Mouse (Mus musculus) adrenal gland, adult 18-20 months (tissue): ENCODE results near the gene Ramp3. TPM values are rescaled to one million over a fixed set of nuclear protein-coding genes. Genes with fewer than 3 reads are reported as not detected.

Experiments used
- DNase-seq, 2 experiments: peaks; one replicate each; pipeline ENCODE4 v3.0.0; 2021 to 2022; ENCODE audit warnings: low spot score in 2 of 2
- total RNA-seq, 2 experiments: library from RNA; stranded (reverse); gene quantifications; 1 replicate in 1 of 2; 2 replicates in 1 of 2; pipeline ENCODE4 v1.2.3; 2021

The Ramp3 gene
- total RNA-seq, 2 experiments from 2014 or later: 18.8 to 20.3 TPM

DNA sequence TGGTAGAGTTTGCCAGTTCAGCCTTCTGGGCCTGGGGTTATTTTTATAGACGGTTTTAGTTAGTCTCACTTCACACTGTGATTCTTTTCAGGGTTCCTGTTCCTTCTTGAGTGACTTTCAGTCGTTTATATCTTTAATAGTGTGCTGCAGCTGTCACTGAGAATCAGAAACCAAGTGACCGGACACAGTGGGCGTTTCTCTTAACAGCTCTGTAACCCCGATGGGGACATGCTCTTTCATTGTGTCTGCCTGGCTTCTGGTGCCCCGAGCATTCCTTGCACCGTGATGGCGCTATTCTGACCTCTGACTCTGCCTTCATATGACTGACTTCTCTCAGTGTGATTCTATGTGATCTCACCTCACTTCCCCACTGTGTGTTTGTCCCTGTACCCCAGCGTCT is 10.7 kb downstream of the Ramp3 start:
- DNase-seq: no peak

DNA sequence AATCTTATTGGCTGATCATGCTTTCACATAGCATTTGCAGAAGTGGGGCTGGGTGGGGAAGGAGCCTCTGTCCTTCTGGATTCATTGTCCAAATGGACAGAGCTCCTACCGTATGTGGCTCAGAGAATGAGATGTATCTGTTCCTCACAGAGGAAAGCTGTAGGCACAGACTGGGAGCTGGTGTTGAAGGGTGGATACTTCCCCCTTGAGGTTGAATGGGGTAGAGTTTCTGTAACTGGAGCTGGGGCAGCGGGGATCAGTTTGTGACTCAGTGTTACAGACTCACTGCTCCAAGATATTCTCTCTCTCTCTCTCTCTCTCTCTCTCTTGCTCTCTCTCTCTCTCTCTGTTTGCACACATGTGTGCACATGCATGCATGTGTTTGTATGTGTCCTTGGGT is 11.7 kb downstream of the Ramp3 start:
- DNase-seq: no peak

DNA sequence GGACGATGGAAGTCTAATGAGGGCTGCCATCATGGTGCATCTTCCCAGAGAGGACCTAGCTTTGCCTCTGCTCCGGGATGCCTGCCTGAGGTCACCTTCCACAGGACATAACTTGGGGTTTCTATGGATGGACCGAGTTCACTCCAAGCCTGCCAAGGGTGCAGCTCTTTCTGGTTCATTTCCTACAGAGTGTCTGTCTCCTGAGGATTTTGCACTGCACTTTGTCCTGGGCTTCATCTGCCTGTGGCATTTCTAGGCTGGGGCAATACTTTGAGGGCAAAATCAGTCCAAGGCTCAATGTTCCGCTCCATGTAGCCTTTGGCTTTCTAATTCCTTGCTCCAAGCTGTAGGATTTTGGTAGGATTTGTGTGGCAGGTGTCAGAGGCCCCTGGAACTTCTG is 12.5 kb downstream of the Ramp3 start:
- no peak for DNase-seq

DNA sequence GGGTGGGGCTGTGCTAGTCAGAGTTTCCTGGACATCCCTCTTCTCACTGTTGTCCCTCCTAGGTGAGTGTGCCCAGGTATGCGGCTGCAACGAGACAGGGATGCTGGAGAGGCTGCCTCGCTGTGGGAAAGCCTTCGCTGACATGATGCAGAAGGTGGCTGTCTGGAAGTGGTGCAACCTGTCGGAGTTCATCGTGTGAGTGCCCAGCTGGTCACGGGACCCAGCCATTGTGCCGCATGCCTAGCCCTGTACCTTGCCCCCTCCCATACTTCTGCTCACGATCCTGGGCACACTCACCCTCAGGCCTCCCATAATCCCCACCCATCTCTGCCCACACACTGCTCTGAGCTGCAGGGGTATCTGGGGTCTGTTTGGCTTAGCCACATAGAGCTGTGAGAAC is 16.4 kb downstream of the Ramp3 start:
- DNase-seq: no peak

DNA sequence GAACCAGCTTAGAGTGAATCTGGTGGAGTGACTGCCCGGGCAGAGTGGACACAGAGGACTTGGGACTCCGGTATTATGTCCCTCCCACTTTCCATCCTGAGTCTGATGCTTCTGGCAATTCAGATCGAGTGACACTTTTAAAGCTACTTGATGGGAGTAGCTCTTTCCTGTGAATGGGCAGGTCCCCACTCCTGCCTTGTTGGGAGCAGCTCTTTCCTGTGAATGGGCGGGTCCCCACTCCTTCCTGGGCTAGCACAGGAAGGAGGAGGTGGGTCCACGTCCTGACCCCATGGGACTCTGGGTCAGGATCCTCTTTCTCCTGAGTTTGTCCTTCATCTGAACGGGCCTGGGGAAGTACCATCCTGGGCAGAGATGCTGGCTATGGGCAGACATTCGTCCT is 17.1 kb downstream of the Ramp3 start:
- no peak for DNase-seq

- DNase-seq: no peak
These were observed 18.3 kb downstream of the Ramp3 start for GRCm38 (mm10) chr11:6676641-6677040.

DNA sequence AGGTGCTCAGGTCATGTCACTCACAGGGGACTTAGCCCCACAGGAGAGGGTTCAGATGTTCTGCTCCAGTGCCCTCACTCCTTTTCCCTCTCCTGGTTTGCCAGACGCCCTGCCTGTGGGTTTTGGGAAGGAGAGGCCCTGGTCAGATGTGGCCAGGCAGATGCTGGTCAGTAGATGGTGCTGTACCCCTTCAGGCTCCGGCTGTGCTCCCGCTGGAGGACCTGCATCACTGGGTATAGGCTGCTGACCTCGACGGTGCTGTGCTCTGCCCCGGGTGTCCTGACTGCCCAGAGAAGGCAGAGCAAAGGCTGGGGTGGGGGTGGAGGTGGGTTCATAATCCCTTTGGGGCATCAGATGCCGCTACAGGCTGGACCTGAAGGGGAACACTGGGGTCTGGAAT is 19.2 kb downstream of the Ramp3 start:
- DNase-seq: no peak

DNA sequence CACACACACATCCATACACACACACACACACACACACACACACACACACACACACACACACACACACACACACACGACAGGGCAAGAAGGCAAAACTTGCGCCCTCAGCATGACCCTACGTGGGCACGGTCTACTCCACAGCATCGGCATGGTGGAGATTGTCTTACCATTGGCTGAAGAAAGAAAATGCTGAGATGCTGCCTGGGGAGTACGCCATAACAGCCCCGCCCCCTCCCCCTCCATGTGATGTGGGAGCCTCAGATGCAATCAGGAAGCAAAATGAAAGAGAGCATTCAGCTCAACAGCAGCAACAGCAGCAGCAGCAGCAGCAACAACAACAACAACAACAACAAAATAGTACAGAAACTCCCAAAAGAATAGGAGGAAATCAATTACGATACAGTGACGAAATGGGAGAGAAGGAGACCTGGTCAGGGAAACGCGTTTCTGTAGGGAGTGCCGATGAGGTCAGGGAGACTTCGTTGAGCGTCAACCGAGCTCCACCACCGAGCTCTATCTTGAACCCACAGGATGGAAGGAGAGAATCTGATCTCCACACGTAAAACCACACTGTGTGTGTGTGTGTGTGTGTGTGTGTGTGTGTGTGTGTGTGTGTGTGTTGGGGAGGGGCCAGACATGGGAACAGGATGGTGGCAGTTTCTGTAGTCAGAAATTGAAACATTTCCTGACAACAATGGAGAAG is 21.5 kb downstream of the Ramp3 start:
- no peak for DNase-seq

- DNase-seq: peak; percentile 54 to 66
These were observed 22.1 kb downstream of the Ramp3 start for GRCm38 (mm10) chr11:6680397-6680818.

GRCm38 (mm10) chr11:6684741-6685140 is 26.4 kb downstream of the Ramp3 start:
- no peak for DNase-seq

DNA sequence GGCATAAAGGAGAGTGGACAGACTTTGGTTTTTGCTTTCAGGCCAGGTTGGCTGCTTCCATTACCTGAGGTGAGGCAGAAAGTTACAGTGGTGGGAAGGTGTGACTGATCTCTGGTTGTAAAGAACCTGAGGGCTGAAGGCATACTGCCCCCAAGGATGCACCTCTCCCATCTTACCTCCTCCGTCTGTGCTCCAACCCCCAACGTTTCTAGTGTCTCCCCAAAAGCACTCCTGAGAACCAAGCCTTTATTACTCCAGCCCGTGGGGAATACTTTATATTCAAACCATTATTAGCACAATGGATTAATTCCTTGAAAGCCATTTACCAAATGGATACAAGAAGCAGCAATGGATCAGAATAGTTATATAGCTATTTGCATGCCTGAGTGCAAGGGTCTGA is 30.6 kb downstream of the Ramp3 start:
- no peak for DNase-seq

DNA sequence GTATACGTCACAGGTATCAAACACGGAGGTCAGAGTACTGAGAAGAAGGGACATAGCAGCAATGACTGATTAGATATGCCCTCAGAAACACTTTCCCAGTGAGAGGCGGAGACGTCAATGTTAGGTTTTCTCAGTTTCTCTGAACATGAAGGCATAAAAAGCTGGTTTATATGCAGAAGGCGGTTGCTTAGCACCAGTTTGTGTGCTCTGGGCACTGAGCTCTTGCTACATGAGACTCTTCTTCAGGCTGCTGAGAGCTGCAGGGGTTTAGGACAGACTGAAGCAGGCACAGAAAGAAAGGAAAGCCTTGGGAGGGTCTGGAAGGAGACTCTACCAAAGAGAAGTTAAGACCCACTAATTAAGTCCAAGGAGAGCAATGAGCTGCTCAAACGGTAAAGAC is 34.0 kb downstream of the Ramp3 start:
- DNase-seq: no peak

GRCm38 (mm10) chr11:6694114-6694513 is 35.8 kb downstream of the Ramp3 start:
- DNase-seq: no peak

DNA sequence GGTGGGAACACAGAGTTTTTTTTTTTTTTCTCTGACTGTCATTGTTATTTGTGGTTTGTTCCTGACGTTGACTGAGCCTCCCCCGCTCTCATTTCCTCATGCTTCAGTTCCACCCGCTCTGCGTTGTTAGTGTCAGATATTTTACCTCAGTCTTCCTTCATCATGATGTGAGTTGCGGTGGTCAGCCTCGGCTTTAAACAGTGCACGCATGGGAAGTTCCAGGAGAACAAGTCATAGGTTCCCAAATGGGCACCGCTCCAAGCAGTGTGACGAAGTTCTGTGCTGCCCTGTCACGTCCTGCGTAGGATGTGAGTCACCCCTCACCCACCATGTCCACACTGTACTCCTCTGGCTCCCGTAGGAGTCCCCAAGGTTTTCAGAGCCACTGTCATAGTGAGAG is 36.9 kb downstream of the Ramp3 start:
- DNase-seq: peak; percentile 72 to 76

DNA sequence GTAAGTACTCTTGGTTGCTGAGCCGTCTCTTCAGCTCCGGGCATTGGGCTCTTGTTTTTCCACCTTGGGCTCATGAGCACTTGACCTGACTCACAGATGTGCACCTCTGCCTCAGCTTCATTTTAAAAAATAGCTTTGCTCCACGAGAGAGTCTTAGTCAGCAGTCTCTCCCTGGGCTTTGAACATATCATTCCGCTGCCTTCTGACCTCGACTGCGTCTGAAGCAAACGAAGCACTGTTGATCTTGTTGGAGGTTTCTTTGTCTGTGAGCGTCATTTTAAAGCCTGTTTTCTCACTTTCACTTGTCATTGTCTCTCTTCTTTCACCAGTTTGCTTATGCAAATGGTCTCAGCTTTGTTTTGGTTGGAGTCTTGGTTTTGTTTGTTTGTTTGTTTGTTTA is 38.2 kb downstream of the Ramp3 start:
- DNase-seq: no peak

DNA sequence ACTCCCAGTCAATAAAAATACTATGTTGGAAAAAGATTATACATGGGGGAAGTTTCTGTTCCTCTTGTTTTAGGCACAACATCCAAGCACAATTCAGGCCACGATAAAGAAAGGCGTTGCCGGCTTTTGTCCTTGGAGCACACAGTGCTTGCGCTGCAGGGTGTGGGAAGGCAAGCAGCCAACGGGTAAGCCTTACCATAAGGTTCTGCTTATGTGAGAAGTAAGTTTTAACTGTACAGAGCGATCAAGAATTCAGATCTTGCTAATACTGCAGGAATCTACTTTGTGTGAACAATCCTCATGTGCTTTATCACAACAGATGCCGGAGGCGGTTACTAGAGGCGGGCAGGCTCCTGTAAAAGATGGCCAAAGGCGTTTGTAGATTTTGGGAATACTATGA is 39.4 kb downstream of the Ramp3 start:
- DNase-seq: no peak

GRCm38 (mm10) chr11:6698281-6698680 is 40.0 kb downstream of the Ramp3 start:
- DNase-seq: no peak

GRCm38 (mm10) chr11:6702258-6702657 is 43.9 kb downstream of the Ramp3 start:
- no peak for DNase-seq

- no peak for DNase-seq
These were observed 46.5 kb downstream of the Ramp3 start for GRCm38 (mm10) chr11:6704851-6705250.

- DNase-seq: no peak
These were observed 47.2 kb downstream of the Ramp3 start for GRCm38 (mm10) chr11:6705516-6705915.

DNA sequence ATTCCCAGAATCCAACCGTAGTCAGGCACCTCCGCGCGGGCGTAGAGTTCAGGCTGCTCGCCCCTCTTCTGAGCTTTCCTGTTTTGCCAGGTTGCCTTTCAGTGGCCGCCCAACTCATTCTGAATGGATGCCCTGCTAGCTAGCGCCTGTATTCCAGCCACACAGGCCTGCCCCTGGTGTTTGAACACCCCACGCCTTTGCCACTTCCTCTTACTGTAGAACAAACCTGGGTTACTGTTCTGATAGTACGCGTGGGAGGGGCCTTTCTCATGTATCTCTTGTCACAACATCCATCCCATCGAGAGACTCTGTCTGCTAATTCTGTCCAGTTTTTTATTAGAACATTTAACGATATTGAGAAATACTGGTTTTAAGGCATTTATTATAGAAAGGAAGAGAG is 48.5 kb downstream of the Ramp3 start:
- DNase-seq: no peak

DNA sequence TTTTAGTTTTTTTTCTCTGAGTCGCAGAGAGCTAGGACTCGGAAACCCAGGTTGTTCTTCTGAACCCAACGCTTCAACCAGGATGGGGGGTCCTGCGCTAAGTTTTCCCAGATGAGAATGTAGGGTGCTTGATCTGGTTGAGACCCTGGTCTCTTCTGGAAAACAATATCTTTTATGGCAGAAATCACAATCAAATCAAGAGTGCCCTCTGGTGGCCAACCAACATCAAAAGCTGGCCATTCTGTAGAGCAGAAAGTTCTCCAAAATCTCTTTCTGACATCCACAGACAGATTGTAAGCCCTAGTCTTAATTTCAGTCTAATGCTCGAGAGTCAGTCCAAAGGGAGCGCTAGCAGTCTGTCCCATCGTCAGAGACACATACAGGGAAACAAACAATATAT is 50.1 kb downstream of the Ramp3 start:
- DNase-seq: no peak

DNA sequence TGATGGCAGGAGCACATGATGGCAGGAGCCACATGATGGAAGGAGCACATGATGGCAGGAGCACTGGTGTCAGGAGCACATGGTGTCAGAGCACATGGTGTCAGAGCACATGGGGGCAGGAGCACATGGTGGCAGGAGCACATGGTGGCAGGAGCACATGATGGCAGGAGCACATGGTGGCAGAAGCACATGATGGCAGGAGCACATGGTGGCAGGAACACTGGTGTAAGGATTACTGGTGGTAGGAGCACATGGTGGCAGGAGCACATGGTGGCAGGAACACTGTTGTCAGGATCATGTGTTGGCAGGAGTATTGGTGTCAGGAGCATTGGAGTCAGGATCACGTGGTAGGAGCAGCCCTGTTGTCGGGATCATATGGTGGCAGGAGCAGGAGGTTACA is 52.1 kb downstream of the Ramp3 start:
- DNase-seq: no peak

DNA sequence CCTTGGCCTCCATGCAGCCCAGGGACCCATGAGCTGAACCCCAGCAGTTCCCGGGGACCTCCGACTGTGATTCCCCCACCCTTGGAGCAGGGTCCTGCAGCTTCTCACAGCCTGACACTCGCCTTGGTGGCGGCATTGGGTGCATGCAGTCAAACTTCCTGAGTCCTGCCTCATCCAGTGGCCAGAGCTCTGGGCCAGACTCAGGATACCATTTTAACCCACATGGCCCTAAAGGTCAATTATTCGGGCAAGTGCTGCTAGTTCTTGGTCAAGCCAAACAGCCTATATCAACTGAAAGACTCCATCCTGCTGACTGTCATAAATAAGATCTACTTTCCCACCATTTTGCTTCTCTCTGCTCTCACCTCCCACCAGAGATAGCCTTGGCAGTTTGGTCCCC is 62.4 kb downstream of the Ramp3 start:
- no peak for DNase-seq
